Mouse (Mus musculus) inflammation-experienced regulatory T-cells, adult 6 months (primary cell): ENCODE data around the gene Ttc23. TPM values are rescaled to one million over a fixed set of nuclear protein-coding genes. Genes with fewer than 3 reads are reported as not detected.

Experiments used
- ATAC-seq: one replicate; pipeline ENCODE4 v1.8.0; 2017
- polyA plus RNA-seq, 3 experiments: library from polyadenylated mRNA; unstranded; fragments of 100-300 nt; shearing (Covaris generic); gene quantifications; one replicate each; pipeline ENCODE4 v1.2.1; 2017

The Ttc23 gene
- polyA plus RNA-seq, 3 experiments from 2014 or later: 0.42 to 1.8 (median 0.64) TPM

GRCm38 (mm10) chr7:67754606-67755005 is 107.4 kb downstream of the Ttc23 start:
- ATAC-seq: no peak

GRCm38 (mm10) chr7:67755366-67755765 is 108.2 kb downstream of the Ttc23 start:
- ATAC-seq: no peak

DNA sequence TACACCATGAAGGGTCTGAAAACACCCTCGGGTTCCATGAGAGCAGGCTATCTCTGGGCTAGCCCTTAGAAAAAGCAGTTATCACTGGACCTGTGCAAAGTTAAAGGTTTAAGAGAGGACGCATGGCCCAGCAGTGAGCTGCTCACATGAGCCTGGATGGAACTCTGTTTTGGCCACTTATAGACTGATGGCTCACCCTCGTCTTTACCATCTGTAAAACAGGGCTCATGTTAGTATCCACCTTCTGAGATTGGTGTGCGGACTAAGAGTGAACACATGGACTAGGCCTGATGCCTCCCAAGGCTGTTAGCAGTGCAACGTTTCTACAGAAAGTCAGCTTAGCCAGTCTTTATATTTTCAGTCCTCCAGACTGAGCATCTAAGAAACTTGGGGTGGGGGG is 109.4 kb downstream of the Ttc23 start:
- no peak for ATAC-seq

GRCm38 (mm10) chr7:67758506-67758857 is 111.3 kb downstream of the Ttc23 start:
- no peak for ATAC-seq

- no peak for ATAC-seq
Measured at GRCm38 (mm10) chr7:67758858-67759628, 111.8 kb downstream of the Ttc23 start.

GRCm38 (mm10) chr7:67759629-67759995 is 112.4 kb downstream of the Ttc23 start, which contains the start of gene Synm:
TSS of gene Synm (minus strand) at chr7:67759742.
- ATAC-seq: no peak

DNA sequence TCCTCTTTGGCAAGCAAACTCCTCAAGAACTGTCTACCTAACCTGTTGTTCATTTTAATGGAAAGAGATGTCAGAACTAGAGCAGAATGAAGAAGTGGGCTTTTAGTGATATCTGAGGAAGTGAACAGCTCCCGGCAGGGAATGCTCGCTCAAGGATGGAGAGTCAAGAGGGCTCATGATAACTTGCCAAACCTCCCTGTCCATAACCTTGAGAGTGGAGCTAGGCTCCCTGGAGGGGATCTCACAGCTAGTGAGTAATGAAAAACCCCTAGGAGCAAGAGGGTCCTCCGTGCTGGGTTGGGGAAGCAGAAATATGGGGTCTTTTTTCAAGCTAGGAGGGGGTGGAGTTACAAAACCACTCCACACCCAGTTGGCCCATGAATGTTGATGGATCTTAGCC is 116.4 kb downstream of the Ttc23 start:
- ATAC-seq: no peak

DNA sequence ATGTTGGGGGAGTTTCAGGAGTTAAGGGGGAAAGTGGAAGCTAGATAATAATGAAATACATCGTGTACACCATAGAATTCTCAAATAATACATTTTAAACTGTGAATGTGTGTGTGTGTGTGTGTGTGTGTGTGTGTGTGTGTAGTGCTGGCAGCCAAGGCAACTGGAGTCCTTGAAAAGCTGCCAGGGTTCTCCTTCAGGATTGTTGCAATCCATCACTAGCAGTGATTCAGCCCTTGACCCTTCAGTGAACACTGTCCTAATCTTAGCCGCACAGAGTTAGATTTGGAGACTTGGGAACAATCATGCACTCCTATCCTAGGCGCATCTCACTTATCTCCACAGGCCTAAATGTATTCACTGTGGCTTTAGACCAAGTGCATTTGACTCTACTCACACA is 120.9 kb downstream of the Ttc23 start:
- ATAC-seq: no peak

- ATAC-seq: no peak
Measured at GRCm38 (mm10) chr7:67769487-67769886, 122.3 kb downstream of the Ttc23 start.

DNA sequence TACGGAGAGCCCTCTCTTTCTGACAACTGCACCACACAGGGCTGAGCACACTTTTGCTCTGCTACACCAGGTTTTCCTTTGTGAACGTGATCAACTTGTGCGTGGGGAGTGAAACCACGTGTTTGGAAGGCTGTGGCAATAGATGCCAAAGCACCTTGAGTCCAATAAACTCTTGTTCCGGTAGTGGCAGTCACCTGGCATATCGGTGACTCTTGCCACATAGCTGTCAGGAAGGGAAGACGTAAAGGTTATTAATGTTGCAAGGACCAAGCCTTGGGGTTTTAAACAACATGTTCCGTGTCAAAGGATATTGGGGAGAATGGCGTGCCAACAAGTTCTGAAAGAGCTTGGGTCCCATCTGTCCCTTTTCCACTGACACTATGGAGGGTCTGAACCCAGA is 125.0 kb downstream of the Ttc23 start:
- ATAC-seq: no peak

DNA sequence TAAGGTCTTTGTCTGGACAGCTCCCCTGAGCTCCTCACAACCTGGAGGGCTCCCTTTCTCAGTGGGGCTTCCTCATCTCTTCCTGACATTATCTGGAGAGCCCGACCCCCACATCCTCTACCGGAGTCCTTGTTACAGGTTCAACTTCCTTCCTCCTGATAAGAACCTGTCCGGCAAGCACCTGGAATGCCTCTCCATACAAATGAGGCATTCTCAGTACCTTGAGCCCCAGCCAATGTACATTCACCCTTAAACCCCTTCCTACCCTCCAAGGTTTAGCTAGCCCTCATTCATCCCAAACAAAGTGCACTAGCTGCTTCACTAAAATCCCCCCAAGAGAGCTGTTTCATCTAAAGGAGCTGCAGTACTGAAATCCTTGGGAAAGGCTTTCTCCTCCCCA is 128.4 kb downstream of the Ttc23 start:
- ATAC-seq: no peak

DNA sequence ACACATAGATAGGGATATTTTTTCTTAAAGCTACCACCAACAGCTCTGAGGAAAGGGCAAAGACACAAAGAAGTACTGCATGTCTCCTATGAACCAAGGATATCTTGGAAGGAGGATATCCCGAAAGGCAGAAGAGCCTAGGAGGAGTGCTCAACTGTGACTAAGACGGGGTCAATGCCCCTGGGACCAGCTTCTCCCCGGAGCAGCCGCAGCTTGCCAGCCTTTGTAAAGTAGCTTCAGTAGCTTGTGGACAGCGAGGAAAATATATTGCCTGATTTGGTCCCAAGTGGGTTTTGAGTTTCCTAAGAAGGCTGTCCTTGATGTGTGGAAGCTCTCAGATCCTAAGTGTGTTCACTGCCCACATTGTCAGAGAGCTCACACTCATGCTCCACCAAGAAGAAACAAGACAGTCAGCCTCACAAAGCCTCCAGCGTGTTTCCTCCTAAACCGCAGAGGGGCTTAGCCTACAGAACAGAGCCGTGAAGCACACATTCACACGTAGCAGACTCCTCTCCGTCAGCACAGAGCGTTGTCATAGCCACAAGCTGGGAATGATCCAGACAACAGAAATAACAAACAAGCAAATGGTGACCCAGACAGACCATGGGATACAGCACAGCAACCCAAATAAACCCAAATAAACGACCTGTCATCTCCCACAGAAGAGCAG is 129.6 kb downstream of the Ttc23 start:
- ATAC-seq: no peak

- no peak for ATAC-seq
Measured at GRCm38 (mm10) chr7:67787861-67788260, 140.7 kb downstream of the Ttc23 start.

DNA sequence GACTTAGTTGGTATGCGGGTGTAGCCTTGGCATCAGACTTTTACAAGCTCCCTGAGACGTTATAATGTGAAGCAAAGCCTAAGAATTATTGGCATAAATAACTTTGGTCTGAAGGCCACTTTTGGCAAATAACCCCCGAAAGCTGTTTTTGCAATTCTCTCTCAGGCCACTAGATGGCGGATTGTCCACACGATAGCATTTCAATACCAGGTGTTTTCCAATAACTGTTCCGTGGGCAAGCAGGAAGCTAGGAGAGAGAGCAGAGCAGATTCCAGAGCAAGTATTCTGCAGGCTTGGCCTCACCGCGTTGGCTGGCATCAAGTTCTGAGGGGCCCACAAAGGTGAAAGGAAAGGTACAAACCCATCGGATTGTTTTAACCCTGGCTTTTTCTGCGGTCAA is 141.5 kb downstream of the Ttc23 start:
- ATAC-seq: peak; percentile 70

DNA sequence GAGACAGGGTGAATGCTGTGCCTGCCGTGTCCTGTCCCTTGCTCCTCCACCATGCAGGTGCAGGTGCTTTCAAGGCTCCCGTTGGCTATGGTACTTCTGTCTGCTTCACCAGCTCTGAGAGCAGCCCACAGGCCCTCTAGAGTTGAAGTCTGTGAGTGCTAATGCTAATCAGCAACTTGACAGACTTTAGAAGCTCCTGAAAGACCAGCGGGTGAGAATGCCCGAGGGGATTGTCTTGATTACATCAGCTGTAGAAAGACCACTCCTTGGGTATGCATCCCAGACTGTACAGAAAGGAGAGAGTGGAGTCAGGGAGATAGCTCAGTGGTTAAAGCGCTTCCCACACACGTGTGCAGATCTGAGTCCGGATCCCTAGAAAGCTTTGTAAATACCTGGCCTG is 144.0 kb downstream of the Ttc23 start:
- ATAC-seq: no peak

DNA sequence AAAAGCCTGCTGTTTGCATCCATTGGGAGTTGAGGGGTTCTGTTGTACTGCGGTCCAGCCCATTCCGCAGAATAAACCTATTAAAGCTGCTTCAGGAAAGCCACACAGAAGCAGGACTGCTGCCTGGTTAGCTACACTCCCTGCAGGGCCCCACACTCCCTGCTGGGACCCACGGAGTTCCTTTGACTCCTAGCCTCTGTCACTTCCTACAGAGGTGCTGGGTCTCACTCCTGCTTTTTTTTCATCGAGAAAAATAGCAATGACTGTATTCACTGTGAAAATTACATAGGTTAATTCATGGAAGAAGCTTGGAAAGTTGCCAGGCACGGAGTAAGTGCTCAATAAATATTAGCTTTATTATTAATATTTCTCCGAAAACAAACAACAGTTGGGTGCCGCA is 146.2 kb downstream of the Ttc23 start:
- no peak for ATAC-seq

DNA sequence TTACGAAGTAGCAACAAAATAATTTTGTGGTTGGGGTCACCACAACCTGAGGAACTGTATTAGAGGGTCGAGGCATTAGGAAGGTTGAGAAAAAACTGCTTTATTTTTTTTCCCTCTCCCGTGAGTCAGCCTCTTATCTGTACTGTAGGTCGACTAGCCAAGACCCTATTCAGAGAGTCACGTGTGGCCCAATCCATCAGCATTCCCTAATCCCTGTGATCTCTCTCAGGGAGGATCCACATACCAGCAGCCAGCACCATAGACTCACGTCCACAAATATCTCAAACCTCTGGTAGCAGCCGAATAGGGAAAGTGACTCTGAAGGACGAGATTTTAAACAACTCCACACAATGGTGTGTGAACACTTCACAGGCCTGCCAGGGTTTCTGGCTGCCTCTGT is 149.9 kb downstream of the Ttc23 start:
- no peak for ATAC-seq

GRCm38 (mm10) chr7:67798476-67798875 is 151.3 kb downstream of the Ttc23 start:
- no peak for ATAC-seq

- ATAC-seq: no peak
Measured at GRCm38 (mm10) chr7:67800547-67800946, 153.3 kb downstream of the Ttc23 start.

GRCm38 (mm10) chr7:67801022-67801421 is 153.8 kb downstream of the Ttc23 start:
- ATAC-seq: no peak

- ATAC-seq: peak; percentile 65
Measured at GRCm38 (mm10) chr7:67803015-67803856, 156.0 kb downstream of the Ttc23 start.

DNA sequence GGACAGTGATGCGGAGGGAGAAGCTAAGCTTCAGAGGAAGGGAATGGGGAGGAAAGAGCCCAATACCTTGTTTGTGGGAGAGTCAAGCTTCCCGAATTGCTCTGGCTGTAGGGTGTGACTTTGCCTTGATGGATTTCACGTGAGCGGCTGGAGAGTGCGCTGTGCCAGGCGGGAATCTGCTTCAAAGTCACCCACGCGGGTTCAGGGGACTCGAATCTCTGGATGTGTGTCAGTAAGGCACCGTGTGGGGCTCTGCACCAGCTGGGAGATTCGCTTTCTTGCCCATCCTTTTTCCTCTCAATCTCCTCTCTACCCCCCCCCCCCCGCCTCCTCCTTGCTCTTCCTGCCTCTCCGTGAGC is 156.6 kb downstream of the Ttc23 start:
- ATAC-seq: no peak
